Mouse (Mus musculus) ES-E14 (cell line): ENCODE results near the gene Ankrd13d.

ENCODE experiments used
- CHD2 ChIP-seq: IDR thresholded peaks from 2 replicates; pipeline ENCODE4 v1.6.1; 2014; ENCODE audit warnings: mild to moderate bottlenecking, low read depth, low read length, inconsistent platforms
- HCFC1 ChIP-seq: IDR thresholded peaks from 2 replicates; pipeline ENCODE4 v1.6.1; 2012; ENCODE audit warnings: low read length, inconsistent platforms, borderline replicate concordance; ENCODE audit not compliant: insufficient read depth
- MAFK ChIP-seq: IDR thresholded peaks from 2 replicates; pipeline ENCODE4 v1.6.1; 2014; ENCODE audit warnings: mild to moderate bottlenecking, low read depth, low read length, inconsistent platforms; ENCODE audit not compliant: insufficient read depth
- ZC3H11A ChIP-seq: IDR thresholded peaks from 2 replicates; pipeline ENCODE4 v1.6.1; 2012; ENCODE audit warnings: low read depth, mild to moderate bottlenecking, inconsistent platforms, low read length, borderline replicate concordance
- ZNF384 ChIP-seq: IDR thresholded peaks from 2 replicates; pipeline ENCODE4 v1.6.1; 2012; ENCODE audit warnings: low read depth, low read length, inconsistent platforms

- no peak for TF ChIP-seq MAFK
- TF ChIP-seq CHD2, result no peak
- no peak for TF ChIP-seq HCFC1
- TF ChIP-seq ZNF384, result peak; percentile 63; the same call in 1 of the 2 replicates
- peak; percentile 25; the same call in 1 of the 2 replicates for TF ChIP-seq ZC3H11A
These were observed 26.8 kb upstream of the Ankrd13d start for GRCm38 (mm10) chr19:4309776-4310185.
